Mouse (Mus musculus) cerebellum, postnatal 25 days (tissue): ENCODE measurements around the gene Mrrf.

Experiments used
- DNase-seq, 2 experiments: peaks; one replicate each; pipeline ENCODE4 v3.0.0; 2021; ENCODE audit warnings: mixed read lengths in 2 of 2

Gene Mrrf

GRCm38 (mm10) chr2:36234526-36235368, 98.6 kb downstream of the Mrrf start:
- DNase-seq = no peak

DNA sequence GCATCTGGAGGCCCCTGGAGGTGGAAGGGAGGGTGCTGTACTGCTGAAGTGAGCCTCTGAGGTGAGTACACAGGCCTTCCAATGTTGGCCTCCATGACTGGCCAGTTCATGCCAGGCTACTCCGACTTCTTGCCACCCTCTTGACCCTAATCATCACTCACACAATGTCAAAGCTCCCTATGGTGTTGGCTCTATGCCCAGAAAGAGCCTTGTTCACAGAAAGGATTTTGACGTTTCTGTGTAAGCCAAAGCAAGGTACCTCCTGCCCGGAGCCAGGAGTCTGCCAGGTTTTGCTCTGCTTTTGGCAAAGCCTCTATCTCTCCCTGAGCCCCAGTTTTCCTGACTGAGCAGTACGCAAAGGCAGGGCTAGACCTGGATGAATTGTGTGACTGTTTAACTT, 99.7 kb downstream of the Mrrf start:
- peak; percentile 78 to 86 for DNase-seq

- no peak for DNase-seq
Measured at GRCm38 (mm10) chr2:36236889-36237288, 100.7 kb downstream of the Mrrf start.

DNA sequence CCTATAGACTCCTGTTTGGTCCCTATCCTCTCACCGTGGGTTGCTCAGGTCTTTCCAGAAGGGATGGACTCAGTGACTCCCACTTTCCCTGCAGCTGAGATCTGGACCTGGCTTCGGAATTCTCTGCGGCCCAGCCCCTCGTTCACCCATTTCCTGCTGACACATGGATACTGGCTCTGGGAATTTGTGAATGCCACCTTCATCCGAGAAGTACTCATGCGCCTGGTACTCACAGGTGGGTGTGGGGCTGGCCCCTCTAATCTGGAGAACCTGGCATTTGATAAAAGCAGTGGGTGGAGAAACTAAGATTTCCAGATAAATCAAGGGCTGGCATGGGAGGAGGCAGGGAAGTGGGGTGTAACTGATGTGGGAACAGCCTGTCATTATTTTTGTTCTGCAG, 101.4 kb downstream of the Mrrf start:
- no peak for DNase-seq

DNA sequence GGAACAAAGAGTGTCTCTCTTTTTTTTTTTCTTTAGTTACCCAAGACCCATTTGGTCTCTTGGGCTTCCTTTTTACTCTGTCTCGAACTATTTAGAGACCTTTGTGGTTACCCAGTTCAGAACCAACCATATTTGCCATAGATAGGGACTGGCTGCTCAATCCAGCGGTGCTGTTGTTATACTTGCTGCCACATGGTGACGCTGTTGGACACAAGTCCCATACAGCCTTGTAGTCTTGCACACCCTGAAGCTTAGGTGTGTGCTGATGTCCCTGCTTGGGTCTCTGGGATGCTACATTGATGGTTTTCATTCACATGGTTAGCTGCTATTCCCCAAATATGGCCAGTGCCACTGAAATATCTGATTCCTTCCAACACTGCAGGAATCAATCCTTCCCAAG, 102.3 kb downstream of the Mrrf start:
- DNase-seq = no peak

- DNase-seq = no peak
Measured at GRCm38 (mm10) chr2:36238951-36239350, 102.8 kb downstream of the Mrrf start.
